Mouse (Mus musculus) neural tube, embryonic 11.5 days (tissue): ENCODE measurements around the gene Ccdc105. TPM values are rescaled to one million over a fixed set of nuclear protein-coding genes. Genes with fewer than 3 reads are reported as not detected.

Experiments used
- polyA plus RNA-seq: library from polyadenylated mRNA; unstranded; fragments of >200 nt; fragmentation: Nextera tagmentation; extraction: Ambion mirVana; gene quantifications from 2 replicates; pipeline ENCODE4 v1.2.1, GENCODE M21; 2014

Ccdc105 gene
- polyA plus RNA-seq, 1 experiment from 2014 or later: not detected

Other genes with a start within 250 kb of the Ccdc105 start
- not detected in 2 replicates for gene Olfr1358, start 235.6 kb downstream of the Ccdc105 start, polyA plus RNA-seq
- 31.8 and 33.6 TPM in 2 replicates for gene Ilvbl, start 178.7 kb downstream of the Ccdc105 start, polyA plus RNA-seq
- gene Syde1, start 161.1 kb downstream of the Ccdc105 start, polyA plus RNA-seq: 13.9 and 14.0 TPM in 2 replicates
- not detected in 2 replicates for gene Olfr1357, start 135.0 kb downstream of the Ccdc105 start, polyA plus RNA-seq
- not detected in 2 replicates for gene Casp14, start 34.8 kb downstream of the Ccdc105 start, polyA plus RNA-seq
- gene Slc1a6, start 27.4 kb upstream of the Ccdc105 start, polyA plus RNA-seq: 0.80 and 0.84 TPM in 2 replicates
- not detected in 2 replicates for gene Olfr1356, start 99.1 kb upstream of the Ccdc105 start, polyA plus RNA-seq
- gene Olfr1355, start 122.5 kb upstream of the Ccdc105 start, polyA plus RNA-seq: not detected in 2 replicates
- gene Olfr1354, start 160.1 kb upstream of the Ccdc105 start, polyA plus RNA-seq: not detected in 2 replicates
- gene Olfr8, start 197.6 kb upstream of the Ccdc105 start, polyA plus RNA-seq: not detected in 2 replicates
- gene Olfr1353, start 210.2 kb upstream of the Ccdc105 start, polyA plus RNA-seq: not detected in 2 replicates
- not detected in 2 replicates for gene Olfr1352, start 228.0 kb upstream of the Ccdc105 start, polyA plus RNA-seq